Mouse (Mus musculus): ENCODE data around the gene Nab2. TPM values are rescaled to one million over a fixed set of nuclear protein-coding genes. Genes with fewer than 3 reads are reported as not detected.

Gene Nab2
- total RNA-seq, 2 experiments from 2014 or later, result 28.5 to 32.1 TPM

DNA sequence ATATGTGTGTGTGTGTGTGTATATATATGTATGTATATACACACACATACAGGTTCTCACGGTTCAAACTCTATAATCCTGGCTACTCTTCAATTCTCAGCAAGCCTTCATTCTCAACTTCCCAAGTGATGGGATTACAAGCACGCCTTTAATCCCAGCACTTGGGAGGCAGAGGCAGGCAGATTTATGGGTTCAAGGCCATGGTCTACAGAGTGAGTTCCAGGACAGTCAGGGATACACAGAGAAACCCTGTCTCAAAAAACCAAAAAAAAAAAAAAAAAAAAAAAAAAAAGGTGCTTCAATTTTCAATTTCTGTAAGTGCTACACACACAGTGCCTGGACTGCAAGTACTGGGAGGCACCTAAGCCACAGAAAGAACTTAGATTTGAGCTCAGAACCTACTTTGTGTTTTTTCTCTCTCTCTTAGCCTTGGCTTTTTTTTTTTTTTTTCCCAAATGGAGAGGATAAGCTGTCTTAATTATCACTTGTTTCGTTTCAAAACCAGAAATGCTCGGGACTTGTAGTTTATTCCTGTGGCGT, 7.6 kb upstream of the Nab2 start:
- intact Hi-C loops (cut with DNase I), result loop anchor here (5.0 kb wide), 2 partner anchors 34 to 261 kb away; partner anchors contain the start of gene Stat6

DNA sequence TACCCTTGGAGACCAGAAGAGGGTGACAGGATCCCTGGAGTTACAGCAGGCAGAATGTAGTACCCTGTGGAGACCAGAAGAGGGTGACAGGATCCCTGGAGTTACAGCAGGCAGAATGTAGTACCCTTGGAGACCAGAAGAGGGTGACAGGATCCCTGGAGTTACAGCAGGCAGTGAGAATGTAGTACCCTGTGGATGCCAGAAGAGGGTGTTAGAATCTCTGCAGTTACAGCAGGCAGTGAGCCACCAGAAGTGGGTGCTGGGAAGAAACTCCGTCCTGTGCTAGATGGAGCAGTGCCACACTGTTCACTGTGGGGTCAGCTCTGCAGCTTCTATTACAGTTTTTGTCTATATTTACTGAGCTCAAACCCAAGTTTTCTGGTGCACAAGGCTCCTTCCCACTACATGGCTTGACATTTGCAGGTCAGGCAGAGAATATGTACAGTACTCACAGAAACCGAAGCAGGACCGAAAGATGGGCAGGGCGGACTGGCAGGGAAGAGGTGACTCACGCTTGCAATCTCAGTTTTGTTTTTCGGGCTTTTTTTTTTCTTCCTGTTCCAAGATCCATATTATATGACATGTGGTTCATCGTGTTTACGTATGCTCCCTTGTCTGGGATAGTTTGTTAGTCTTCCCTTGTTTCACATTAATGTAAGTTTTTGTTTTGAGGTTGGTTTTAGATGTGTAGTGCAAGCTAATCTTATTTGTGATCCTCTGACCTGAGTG, 6.6 kb upstream of the Nab2 start:
- peak; percentile 89 to 91 for DNase-seq (ENCODE audit: extremely low spot score in 1 of 2, low spot score in 2 of 2)
- intact Hi-C loops (cut with DNase I), result loop anchor here (5.0 kb wide), 2 partner anchors 33 to 262 kb away; partner anchors contain the start of gene Stat6

More for the DNA sequence above, 7.6 kb upstream of the Nab2 start:
- DNase-seq (ENCODE audit: extremely low spot score in 1 of 2, low spot score in 2 of 2), result no peak

DNA sequence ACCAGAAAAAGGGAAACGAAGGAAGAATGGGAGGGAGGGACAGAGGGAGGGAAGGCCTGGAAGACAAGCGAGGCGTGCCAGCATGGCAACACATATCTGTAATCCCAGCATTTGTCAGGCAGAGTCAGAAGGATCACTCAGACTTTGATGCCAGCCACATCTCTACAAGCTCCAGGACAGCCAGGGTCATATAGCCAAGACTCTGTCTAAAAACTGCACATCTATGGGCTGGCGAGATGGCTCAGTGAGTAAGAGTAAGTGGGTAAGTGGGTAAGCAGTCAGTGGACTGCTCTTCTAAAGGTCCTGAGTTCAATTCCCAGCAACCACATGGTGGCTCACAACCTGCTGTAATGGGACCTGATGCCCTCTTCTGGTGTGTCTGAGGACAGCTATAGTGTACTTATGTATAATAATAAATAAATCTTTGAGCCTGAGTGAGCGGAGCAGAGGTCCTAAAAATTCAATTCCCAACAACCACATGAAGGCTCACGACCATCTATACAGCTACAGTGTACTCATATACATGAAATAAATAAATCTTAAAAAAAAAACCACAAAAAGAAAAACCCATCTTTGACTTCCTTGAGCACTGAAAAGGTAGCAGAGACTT, 5.8 kb upstream of the Nab2 start:
- DNase-seq (ENCODE audit: extremely low spot score in 1 of 2, low spot score in 2 of 2), result no peak
- intact Hi-C loops (cut with DNase I), result no loop called here

DNA sequence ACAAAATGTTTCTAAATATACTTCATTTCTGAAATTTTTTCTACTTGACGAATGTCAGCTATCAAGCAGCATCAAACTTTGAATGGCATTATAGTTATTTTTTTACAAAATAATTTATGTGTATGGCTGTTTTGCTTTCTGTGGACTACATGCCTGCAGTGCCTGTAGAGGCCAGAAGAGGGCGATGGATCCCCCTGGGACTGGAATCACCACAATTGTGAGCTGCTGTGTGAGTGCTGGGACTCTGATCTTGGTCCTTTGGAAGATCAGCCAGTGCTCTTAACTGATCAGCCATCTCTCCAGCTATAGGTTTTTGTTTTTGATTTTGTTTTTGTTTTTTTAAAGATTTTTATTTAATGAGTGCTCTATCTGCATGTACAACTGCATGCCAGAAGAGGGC, 2.9 kb upstream of the Nab2 start:
- DNase-seq (ENCODE audit: extremely low spot score in 1 of 2, low spot score in 2 of 2), result no peak
- intact Hi-C loops (cut with DNase I), result no loop called here

DNA sequence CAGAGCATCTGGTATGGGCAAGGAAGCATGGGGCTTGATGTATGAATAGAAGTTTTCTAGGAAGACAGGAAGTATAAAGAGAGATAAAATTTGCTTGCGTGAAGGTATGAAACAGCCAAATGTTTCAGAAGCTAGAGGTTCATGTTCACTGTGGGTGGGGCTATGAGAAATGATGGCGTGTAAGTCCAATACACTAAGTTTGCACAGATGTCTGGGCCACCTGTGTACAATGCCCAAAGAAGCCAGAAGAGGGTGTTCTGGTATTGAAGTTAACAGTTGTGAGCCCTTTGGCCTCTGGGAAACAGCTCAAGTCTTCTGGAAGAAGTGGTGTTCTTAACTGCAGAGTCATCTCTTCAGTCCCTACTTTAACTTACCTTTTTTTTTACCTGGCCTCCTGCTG, 1.8 kb upstream of the Nab2 start:
- DNase-seq (ENCODE audit: extremely low spot score in 1 of 2, low spot score in 2 of 2), result no peak
- intact Hi-C loops (cut with DNase I), result no loop called here

DNA sequence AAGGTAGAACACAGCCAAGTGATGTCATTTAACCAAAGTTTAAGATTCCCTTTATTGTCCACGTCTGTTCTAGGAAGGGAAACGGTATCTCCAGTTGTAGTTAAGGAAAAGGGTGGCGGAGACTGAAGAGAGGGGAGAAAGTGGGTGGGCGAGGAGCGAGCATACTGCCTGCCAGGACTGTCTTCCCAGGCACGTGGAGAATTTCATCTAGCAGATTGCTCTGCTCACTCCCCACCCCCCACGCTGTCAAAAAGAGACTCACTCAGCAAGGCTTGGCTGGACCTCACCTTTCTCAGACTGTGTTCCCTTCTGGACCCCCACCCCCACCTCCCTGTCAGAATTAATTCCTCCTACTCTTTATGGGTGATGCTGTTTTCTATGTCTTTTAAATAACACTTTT, 802 bp upstream of the Nab2 start:
- intact Hi-C loops (cut with DNase I), result no loop called here
- DNase-seq (ENCODE audit: extremely low spot score in 1 of 2, low spot score in 2 of 2), result peak; percentile 71 to 78

DNA sequence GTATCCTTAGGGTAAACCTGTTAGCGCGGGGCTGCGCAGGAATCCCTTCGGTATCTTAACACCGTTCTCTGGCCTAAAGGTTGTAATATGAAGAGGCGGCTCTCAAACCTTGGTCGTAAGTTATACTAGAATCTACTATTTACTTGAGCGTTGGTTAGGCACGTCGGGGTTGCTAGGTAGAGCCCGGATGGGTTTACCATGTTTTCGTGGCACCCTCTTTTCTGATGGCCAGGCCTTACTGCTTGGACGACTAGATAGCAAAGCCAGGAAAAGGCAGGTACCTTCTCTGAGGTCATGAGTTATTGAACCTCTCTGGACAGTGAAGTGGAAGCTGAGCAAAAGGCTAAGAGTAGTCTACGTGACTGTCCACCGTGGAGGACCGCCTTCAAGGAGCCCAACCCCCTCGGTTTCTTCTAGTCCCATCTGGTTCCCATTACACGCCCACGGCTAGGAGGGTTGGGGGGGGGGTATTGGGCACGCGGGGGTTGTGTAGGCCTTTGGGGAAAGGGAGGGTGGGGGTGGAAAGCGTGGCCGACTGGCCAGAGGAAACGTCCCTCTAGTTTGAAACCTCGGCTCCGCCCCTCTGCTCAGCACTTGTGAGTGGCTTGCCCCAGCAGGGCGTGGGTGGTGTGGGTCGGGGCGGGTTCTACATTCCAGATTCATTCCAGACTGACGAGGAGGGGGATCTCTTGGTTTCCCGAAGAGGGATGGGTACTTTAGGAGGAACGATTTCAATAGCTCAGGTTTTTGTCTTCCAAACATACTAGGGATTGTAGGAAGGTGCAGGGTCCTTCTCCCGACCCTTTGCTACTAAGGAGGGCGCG, 887 bp downstream of the Nab2 start:
- intact Hi-C loops (cut with DNase I), result no loop called here
- peak in 1 of 2 experiments; percentile 96 for DNase-seq (ENCODE audit: extremely low spot score in 1 of 2, low spot score in 2 of 2)

DNA sequence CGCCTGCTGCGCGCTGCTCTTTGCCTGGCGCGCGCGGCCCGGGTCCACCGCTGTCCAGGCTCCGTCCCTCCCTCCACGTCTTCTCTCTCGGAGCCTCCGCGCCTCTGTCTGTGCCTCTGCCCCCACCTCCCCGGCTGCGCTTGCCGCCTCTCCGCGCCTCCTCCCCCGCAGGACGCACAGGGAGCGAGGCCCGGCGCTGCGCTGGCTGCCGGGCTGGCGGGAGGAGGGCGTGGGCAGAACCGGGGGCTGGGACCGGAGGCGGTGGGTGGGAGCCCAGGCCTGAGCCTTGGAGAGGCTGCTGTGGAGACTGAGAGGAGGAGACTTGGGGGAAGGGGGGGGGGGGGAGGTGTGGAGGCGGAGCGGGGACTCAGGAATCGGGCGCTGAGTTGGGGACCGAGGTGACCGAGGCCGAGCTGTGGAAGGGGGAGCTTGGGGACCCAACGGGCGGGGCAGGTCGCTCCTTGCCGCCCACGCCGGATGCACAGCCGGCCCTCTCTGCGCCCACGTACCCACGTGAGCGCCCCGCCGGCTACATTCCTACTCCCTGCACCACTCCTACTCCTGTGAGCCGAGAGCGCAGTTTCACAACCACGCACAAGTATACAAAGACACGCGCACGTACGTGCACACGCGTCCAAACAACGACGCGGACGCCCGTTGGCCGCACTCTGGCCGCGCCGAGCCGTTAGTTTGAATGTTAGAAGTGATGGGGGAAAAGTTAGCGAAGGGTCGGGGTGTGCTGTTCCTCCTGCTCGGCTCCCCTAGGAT, 1.7 kb downstream of the Nab2 start, which contains the start of gene Nemp1:
Nemp1 (plus strand) TSS at position 401 of the 768 bp plus-strand sequence.
- intact Hi-C loops (cut with DNase I), result no loop called here
- peak in 1 of 2 experiments; percentile 92 for DNase-seq (ENCODE audit: extremely low spot score in 1 of 2, low spot score in 2 of 2)

DNA sequence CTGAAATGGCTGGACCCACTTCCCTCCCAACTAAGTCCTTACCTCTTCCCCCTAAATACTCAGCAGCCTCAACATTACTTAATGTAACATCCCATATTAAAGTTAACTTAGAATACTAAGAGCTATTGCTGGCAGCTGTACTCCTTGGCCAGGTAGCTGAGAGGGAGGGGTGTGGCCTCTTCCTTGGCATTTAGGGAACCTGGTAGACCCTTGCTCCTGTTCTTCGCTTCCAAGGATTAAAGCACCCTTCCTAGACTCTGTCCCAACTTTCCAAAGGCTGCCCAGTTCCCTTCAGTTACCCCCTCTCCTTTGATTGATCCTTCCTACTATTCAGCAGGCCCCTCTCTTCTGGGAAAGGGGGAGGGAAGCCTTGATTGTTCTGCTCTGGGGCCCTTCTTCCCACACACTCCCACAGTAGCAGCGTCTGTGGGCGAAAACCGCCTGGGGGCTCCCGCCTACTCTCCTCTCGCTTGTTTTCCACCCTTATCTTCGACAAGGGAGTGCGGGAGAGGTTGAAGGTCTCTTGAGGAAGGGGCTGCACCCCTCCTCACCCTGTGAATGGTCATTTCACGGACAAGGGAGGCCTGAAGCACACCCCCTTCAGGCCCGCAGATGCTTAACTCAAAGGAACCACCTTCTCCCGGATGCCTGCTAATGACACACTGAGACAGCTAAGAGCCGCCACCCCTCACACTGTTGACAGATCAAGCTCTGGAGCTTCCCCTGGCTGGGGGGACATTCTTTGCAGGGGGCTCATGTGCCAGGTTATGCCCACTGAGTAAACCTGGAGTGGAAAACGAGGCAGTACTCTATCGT, 2.8 kb downstream of the Nab2 start:
- intact Hi-C loops (cut with DNase I), result no loop called here
- DNase-seq (ENCODE audit: extremely low spot score in 1 of 2, low spot score in 2 of 2), result peak in 1 of 2 experiments; percentile 37

DNA sequence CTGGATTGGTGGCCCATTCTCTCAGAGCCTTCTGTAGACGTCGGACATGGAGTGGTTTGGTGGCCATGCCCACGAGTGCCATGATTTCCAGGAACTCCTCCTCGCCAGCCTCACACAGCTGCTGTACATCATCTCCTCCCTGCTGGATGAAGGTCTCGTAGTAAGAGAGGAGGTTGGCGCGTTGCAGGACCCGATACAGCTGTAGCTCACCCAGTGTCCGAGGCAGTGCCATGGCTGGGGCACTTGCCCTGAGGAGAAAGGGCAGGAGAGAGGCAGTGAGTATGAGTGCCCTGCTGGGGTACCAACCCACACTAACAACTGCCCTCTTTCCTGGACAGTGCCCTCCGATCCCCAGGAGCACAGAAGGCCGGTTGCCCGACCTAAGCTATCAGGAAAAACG, 3.5 kb downstream of the Nab2 start:
- intact Hi-C loops (cut with DNase I), result no loop called here
- peak in 1 of 2 experiments; percentile 31 for DNase-seq (ENCODE audit: extremely low spot score in 1 of 2, low spot score in 2 of 2)

DNA sequence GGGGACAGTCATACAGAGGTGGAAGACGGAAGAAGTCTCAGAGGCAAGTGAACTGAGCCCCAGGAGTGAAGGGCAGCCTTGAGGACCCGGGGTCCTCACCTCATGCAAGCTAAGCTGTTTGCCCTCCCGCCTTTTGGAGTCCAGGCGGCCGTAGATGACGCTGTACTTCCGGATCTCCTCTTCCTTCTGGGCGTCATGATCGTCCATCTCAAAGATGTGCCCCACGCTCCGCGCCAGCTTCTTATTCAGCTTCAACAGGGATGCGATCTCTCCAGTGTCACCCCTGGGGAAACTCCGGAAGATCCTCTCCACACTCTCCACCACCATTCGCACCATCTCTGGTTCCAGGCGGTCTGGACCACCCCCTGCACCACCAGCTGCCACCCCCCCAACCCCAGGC, 4.2 kb downstream of the Nab2 start:
- peak in 1 of 2 experiments; percentile 32 for DNase-seq (ENCODE audit: extremely low spot score in 1 of 2, low spot score in 2 of 2)
- intact Hi-C loops (cut with DNase I), result no loop called here

DNA sequence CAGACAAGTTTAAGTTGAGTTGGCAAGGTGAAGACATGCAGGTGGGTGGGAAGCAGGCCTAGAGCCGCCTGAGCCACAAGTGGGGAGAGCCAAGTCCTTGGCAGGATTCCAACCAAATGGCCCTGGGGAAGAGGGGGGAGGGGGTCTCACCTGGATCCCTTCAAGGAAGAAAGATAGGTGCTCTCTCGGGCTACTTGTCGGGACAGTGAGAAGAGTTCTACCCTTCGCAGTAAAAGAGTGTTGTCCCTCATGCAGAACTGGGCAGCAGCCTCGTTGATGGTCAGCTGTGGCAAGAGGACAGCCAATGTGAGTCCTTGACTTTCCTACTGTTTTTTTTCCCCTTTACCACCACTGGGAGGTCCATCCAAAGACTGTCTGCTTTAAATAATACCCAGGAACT, 4.8 kb downstream of the Nab2 start:
- peak in 1 of 2 experiments; percentile 42 for DNase-seq (ENCODE audit: extremely low spot score in 1 of 2, low spot score in 2 of 2)
- intact Hi-C loops (cut with DNase I), result no loop called here

DNA sequence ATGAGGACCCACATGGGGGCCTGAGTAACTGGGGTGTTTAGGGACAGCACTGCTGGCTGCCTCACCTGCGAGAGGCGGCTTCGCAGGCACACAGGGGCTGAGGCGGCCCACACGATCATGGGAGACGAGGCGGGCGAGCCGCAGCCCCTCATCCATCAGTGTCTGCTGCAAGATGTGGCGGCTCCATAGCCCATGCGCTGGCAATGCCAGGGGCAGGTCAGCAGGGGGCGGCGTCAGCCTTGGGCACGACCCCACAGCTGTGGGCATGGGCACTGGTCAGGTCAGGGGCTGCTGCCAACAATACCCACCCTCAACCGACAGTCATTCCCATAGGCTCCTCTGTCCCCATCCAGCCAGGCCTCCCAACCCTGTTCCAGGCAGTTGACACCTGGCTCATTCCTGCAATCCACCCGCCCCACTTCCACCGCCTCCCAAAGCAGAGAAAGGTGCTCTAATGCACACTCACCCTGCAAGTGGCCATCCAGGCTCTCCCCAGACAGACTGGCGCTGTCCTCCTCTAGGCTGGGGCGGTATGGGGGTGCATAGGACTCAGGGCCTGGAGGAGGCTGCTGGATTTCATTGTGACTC, 5.6 kb downstream of the Nab2 start:
- DNase-seq (ENCODE audit: extremely low spot score in 1 of 2, low spot score in 2 of 2), result peak in 1 of 2 experiments; percentile 66
- intact Hi-C loops (cut with DNase I), result no loop called here

DNA sequence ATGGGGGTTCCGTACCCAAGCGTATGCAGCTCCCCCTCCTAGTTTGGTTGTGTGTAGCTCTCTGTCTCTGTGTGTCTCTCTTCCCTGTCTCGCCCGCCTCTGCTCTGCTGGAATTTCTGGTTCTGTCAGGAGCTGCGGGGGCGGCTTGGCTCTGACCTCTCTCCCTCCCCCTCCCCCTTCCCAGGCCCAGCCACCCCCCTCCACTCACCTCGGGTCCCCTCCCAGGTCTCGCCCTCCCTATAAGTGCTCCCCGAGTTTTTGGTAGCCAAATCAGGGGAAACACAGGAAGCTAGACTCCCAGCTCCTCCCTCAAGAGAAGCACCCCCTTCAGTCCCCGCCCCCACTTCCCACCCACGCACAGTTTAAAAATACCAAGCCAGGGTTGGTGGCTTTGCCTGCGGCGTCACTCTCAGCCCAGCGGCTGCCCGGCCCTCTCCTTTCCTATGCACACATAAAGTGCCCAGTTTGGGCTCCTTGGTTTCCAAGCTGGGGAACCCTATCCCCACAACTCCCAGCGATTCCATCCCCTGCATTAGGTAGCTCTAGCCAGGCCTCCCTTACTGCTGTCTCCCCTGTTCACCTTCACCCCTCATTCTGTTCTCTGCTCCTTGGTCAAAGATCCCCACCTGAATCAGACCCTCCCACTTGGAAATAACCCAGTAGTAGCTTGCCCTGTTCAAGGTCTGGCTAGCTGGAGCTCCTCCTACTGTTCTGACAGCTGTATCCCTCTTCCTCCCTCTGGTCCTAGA, 6.3 kb downstream of the Nab2 start:
- intact Hi-C loops (cut with DNase I), result no loop called here
- peak in 1 of 2 experiments; percentile 84 for DNase-seq (ENCODE audit: extremely low spot score in 1 of 2, low spot score in 2 of 2)

DNA sequence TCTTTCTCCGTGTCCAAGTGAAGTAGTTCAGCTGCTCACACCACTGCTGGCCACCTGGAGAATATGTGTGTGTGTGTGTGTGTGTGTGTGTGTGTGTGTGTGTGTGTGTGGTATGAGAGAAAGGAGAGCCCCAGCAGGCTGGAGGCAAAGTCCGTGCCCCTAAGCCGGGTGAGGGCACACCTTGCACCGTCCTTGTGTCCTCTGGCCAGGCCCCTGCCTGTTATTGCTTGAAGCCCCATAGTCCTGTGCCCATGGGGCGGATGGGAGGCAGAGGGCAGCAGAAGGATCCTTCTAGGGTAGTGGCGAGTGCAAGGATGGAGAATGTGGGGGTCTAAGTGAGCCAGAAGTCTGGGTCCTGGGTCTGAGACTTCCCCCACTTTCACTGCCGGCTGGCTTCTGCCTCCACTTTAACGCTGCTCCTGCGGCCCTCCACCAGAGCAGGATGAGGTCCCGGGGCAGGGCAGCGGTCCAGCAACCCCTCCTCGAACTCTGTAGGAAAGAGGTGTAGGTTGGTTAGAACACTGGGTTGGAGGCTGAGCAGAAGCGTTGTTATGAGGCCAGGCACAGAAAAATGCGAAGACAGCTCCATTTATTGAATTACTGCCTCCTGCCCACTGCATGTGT, 7.0 kb downstream of the Nab2 start:
- peak in 1 of 2 experiments; percentile 55 for DNase-seq (ENCODE audit: extremely low spot score in 1 of 2, low spot score in 2 of 2)
- intact Hi-C loops (cut with DNase I), result no loop called here

DNA sequence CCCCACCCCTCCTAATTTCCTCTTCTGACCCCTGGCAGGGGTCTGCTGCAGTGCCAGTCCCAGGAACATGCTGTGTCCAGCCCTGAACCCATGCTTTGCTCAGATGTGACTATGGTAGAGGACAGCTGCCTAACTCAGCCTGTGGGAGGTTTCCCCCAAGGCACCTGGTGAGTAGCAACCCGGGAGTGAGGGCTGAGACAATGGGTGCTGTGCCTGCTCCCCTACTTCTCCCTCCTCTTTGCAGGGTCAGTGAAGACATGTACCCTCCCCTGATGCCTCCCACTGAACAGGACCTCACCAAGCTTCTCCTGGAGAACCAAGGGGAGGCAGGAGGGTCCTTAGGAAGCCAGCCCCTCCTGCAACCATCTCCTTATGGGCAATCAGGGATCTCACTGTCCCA, 8.8 kb downstream of the Nab2 start:
- intact Hi-C loops (cut with DNase I), result no loop called here
- no peak for DNase-seq (ENCODE audit: extremely low spot score in 1 of 2, low spot score in 2 of 2)

Measured in left cerebral cortex, postnatal 10 days (tissue).